Mouse (Mus musculus) MN1 (cell line): ENCODE measurements around the gene Pgam1.
"Not testable (repeated sequence)": the region's sequence is repeated elsewhere in the genome, so short reads cannot be mapped to it uniquely, and the experiment has no call there.

ENCODE experiments used
- DNase-seq: peaks from one replicate; pipeline ENCODE4 v3.0.0-alpha.2; 2016; ENCODE audit warnings: low spot score

Pgam1 gene

DNA sequence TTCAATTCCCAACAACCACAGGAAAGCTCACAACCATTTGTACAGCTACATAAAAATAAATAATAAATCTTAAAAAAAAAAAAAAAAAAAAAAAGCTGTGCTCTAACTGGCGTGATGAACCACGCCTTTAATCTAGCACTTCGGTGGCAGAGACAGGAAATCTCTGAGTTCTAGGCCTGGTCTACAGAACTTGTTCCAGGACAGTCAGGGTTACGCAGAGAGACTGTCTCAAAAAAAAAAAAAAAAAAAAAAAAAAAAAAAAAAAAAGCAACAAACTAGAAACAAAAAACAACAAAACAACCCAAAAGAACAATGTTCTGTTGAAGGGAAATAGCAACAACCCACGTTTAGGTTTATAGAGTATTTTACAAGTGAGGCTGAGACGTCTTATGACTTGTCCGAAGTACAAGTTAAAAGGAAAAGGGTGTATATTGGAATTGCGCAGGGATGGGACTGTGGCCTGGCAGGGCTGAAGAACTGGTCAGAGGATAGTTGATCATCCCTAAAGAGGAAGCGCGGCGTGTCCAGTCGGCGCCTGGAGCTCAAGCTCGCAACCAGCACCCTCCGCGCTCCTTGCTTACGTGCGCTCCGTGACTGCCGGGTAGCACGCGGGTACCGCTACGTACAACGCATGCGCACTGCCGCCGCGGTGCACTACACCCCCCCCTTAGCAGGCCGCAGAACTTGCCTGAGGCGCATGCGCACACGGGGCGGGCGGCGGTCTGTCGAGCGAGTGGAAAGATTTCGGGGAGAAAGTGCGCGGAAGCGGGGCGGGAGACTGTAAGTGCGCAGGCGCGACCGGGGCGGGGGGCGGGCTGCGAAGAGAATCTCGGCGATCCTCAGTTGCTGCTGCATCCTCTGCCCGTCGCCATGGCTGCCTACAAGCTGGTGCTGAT lies at the start of gene Pgam1:
Gene Pgam1, plus strand, starts transcription at position 746 of the 896 bp plus-strand sequence.
- DNase-seq: peak; percentile 96

GRCm38 (mm10) chr19:41866707-41867106 lies 45.0 kb upstream of the Pgam1 start:
- DNase-seq: no peak

GRCm38 (mm10) chr19:41869296-41869695 lies 42.4 kb upstream of the Pgam1 start:
- no peak for DNase-seq

DNA sequence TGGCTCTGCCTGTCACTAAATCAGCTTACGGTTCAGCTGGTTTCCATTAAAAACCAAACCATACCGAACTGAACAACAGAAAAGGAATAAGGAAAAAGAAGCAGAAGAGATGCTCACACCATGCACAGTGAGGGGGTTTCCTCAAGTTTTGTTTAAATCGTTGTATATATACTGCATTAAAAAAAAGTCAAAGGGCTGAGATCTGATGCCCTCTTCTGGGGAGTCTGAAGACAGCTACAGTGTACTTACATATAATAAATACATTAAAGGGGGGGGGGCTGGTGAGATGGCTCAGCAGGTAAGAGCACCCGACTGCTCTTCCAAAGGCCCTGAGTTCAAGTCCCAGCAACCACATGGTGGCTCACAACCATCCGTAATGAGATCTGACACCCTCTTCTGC lies 41.8 kb upstream of the Pgam1 start:
- not testable (repeated sequence) for DNase-seq

DNA sequence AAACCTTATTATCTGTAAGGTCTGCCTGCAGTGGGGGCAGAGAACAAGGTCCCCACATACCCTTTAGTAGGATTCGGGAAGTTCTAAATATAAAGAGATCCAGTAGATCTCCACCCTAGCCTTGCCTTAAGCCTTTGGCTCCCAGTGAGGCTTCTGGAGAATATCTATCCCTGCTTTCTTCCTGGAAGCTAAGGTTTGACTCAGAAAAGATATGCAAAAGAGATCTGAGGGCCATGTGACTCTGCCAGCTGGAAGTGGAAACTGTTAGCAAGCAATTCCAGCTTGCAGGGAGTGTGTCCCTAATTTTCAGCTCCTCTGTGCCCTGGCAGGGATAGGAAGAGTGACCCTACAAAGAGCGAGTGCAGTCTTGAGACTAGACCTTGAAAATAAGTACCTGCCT lies 39.4 kb upstream of the Pgam1 start:
- DNase-seq: no peak

- DNase-seq: no peak
These were observed 37.4 kb upstream of the Pgam1 start for GRCm38 (mm10) chr19:41874356-41874755.

GRCm38 (mm10) chr19:41881842-41882241 lies 29.9 kb upstream of the Pgam1 start:
- DNase-seq: no peak

DNA sequence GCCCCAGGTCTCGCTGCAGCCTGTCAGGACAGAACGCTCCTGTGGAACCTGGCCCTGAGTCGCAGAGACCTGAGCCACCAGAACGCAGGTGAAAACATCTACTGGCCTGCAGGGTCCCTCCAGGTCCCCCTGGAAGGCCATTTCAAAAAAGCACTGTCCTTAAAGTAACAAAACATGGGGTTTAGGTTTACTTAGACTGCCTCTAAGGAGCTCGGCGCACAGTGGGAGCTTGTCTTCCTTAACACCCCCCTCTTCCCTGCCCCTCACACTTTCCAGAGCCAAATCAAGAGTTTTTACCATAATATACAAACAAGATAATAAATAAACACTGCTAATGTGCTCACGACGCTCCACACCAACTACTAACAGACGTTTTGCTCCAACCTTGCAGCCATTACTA lies 27.8 kb upstream of the Pgam1 start:
- DNase-seq: no peak

- DNase-seq: no peak
These were observed 23.5 kb upstream of the Pgam1 start for GRCm38 (mm10) chr19:41888191-41888590.

GRCm38 (mm10) chr19:41894959-41895358 lies 16.8 kb upstream of the Pgam1 start:
- DNase-seq: peak; percentile 13

GRCm38 (mm10) chr19:41895460-41896318 lies 16.0 kb upstream of the Pgam1 start, which contains the start of gene Rrp12:
Rrp12 (minus strand) TSS chr19:41896173.
- peak; percentile 90 for DNase-seq

GRCm38 (mm10) chr19:41896319-41896711 lies 15.4 kb upstream of the Pgam1 start:
- no peak for DNase-seq

- DNase-seq: peak; percentile 57
These were observed 12.9 kb upstream of the Pgam1 start for GRCm38 (mm10) chr19:41898860-41899259.

GRCm38 (mm10) chr19:41900495-41901090 lies 11.1 kb upstream of the Pgam1 start:
- DNase-seq: no peak

- DNase-seq: peak; percentile 75
These were observed 10.0 kb upstream of the Pgam1 start for GRCm38 (mm10) chr19:41901696-41902095.

- no peak for DNase-seq
These were observed 8.7 kb upstream of the Pgam1 start for GRCm38 (mm10) chr19:41902848-41903593.

DNA sequence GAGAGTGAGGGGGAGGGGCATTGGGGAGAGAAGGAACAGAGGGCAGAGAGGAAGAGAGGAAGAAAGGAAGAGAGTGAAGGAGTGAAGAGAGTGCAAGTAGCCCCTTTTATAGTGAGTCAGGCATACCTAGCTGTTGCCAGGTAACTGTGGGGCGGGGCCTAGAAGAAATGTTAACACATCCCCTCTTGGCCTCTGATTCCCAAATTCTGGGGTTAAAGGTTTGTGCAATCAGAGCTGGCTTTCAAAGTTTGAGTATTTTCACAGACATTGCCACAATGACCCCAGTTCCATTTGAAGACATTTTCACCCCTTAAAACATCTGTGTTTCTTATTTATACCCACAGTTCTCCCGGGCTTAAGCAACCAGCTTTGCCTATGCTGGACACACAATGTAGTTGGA lies 6.5 kb upstream of the Pgam1 start:
- DNase-seq: no peak

GRCm38 (mm10) chr19:41906311-41907078 lies 5.2 kb upstream of the Pgam1 start:
- DNase-seq: no peak

- DNase-seq: peak; percentile 14
These were observed 4.5 kb upstream of the Pgam1 start for GRCm38 (mm10) chr19:41907079-41907760.

DNA sequence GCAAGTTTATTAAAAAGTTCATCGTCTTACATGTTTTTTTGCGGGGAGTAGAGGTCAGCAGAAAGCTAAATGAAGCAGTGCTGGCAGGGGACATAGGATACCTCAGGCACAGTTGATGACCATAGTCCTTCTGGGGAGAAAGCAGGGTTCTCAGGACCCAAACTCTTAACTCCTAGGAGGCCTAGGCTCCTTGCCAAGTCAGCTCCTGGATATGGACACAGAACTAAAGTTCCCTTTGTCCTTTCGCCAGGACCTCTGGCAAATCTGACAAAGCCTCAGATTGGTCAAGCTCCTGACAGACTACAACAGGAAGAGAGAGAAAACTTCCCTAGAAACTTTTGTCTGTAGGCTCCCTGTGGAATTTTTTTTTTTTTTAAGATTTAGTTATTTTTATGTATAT lies 3.0 kb upstream of the Pgam1 start:
- no peak for DNase-seq
